Mouse (Mus musculus): ENCODE data around the gene Iqcj.

Iqcj gene

DNA sequence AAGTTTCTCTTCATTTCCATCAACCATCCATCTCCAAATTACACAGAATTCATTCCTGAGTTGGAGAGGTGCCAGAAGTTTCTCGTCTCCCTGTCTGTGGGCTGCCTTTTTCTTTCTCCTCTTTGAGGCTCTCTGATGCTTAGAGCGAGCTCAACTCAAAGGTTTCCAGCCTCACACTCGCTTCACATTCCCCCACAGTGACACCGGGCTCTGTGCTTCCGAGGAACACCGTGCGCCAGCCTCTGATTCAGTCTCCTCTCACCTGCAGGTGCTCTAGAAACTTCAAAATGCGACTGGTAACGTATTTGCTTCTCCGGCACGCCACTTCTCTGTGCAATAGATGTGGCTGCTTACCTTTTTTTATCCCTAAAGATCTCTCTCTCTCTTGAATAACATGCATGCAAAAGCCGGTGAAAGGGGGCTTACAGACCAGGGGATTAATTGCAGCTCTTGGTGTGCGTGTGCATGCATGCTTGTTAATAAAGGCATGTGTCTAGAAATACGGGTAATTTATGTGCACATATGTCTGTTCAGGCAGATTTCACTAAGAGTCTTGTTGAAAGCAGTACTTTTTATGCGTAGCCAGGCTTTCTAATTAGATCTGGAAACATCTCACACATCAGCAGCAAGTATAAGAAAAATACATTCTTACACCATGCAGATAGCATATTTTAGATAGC is at the start of gene Iqcj, which contains the start of gene Iqschfp:
Iqcj (plus strand) TSS at position 195 of the 680 bp plus-strand sequence.
Iqschfp (plus strand) TSS at position 207 of the 680 bp plus-strand sequence.
- in situ Hi-C loops (cut with MboI, MseI), result no loop called here

DNA sequence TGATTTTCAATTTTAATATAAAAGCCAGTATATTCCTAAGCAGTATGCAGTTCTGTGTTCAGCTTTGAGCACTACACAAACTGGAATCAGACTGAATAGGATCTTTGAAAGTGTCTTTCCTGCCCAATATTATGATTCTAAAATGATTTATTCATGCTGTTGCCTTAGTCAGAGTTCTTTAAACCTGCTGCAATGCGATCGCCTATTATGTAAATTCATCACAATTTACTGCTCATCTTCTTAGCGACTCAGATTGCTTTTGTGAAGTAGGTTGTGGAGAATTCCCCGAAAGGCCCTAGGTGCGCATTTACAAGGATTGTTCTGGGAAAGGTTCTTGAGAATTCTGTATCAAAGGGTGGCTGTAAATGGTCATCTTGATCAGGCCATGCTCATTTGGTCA is 39.6 kb upstream of the Iqcj start:
- in situ Hi-C loops (cut with MboI, MseI), result no loop called here

DNA sequence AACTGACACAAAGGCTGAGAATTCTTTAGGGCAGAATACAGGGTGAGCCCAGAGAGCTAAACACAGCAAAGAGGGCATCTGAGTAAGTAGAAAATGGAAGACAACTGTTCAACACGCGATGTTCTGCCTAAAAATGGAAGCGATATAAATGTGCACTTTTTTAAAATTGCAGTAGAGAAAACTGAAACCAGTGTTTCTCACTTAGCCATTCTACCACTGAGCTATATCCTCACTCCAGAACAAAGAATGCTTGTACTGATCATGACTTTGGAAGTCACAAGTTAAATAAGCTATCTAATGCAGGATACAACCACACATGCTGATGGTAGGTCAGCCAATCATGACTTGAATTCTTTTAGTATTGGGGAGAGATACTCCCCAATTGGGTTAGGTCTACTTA is 30.5 kb upstream of the Iqcj start:
- in situ Hi-C loops (cut with MboI, MseI), result no loop called here

DNA sequence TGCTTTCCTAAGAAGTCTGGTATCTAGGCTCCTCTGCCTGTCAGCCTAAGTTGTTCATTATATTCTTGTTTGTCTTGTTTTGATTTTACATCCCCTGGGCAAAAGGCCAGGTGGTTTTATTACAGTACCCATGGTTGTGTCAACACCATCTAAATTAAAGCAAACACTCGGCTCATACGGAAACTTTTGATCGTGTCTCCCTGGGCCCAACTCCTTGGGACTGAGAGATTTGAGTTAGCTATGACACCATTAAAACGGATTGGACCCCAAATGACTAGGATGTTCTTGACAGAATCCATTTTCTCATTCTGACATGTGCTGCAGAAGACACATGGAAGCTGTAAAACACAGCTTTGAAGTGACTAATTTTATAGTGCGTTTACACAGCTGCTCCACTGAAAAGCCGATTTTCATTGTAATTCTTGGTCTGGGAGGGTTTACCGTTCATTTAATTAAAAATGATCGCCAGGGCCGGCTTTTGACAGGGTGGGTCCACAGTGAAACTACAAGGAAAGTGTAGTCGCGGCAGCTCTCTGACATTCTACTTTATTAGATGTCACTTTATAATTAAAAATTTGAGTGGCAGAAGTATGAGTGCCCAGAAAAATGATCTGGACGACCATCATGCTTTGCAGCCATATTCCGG is 24.5 kb upstream of the Iqcj start:
- in situ Hi-C loops (cut with MboI, MseI), result no loop called here

DNA sequence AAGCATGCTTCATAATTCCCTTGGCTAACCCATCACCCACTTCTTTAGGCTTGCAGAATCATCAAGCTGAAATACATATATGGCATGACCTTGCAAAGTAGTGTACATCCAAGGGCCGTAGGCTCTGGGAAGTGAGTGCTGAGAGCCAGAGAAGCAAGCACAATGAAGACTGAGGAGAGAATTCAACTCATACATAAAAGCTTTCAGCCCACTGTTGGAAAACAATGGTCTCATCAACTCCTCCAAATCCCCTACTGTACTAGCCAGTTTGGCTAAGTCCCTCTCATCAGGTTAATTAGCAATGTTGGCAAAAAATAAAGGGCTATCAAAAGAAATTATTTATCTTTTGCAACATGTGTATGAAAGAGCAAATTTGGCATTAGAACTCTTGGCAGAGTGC is 22.6 kb upstream of the Iqcj start:
- in situ Hi-C loops (cut with MboI, MseI), result no loop called here

DNA sequence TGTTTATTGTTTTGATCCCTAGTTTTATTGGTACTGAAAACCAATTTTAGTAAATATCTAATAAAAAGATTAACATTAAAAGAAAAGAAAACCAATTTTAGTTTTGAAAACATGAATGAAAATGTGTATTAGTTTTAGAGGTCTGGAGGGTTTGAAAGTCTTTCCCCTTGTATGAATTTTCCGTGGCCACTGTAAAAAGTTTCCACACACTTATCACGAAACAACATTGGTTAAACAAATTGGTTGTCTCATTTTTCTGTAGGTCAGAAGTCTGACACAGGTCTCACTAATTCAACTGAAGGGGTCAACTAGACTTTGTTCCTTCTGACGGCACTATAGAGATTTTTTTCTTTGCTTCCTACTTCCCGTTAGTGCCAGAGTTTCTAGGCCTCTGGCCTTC is 14.8 kb upstream of the Iqcj start:
- in situ Hi-C loops (cut with MboI, MseI), result no loop called here

DNA sequence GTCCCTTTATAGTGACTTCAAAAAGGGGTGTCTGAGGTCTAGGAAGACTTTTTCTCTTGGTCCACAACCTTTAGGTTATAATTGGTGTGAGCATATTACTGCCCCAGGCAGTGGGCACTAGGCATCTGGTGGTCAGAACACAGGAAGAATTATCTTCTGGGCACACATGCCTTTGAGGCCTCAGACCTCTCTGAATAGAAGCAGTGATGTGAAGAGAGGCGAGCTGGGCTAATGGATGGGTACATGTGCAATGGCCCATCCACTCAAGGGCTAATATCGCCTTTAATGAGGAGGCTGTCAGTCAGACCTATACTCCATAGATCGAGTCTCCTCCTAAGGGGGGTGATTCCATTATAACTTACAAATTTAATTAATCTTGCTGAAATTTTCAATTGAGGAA is 7.7 kb upstream of the Iqcj start:
- in situ Hi-C loops (cut with MboI, MseI), result no loop called here

DNA sequence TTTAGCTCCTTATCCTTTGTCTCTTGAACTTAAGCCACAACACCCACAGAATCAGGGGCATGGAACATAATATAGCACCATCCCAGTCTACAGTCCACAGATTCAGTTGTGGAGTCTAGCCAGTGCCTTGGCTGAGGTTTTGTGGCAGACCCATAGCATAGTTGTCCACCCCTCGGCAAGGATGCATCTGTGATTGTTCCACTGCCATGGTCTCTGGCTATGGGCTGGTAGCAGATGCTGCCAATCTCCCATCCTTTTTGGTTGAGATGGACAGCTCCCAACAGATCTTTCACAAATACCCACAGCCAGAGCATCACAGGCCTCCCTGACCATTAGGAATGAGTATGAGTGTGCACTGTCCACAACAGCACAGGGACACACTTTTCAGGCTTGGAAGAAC is 5.8 kb upstream of the Iqcj start:
- in situ Hi-C loops (cut with MboI, MseI), result no loop called here

DNA sequence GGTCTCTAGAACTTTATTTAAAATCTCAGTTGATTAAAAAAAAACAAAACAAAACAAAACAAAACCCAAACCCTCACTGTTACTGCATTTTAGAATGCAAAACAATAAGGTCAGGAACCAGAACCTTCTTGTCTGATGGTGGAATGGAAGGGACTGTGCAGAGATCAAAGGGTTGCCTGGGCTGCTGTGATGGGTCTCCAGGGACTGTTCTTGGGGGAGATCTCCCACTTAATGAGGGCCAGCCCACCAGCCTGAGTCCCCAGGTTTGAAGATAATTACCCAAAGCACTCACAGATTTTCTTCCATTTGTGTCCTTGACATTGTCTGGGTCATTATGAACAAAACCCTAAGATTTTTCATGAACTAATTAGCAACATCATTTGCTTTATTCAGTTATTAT is 4.8 kb upstream of the Iqcj start:
- in situ Hi-C loops (cut with MboI, MseI), result no loop called here

DNA sequence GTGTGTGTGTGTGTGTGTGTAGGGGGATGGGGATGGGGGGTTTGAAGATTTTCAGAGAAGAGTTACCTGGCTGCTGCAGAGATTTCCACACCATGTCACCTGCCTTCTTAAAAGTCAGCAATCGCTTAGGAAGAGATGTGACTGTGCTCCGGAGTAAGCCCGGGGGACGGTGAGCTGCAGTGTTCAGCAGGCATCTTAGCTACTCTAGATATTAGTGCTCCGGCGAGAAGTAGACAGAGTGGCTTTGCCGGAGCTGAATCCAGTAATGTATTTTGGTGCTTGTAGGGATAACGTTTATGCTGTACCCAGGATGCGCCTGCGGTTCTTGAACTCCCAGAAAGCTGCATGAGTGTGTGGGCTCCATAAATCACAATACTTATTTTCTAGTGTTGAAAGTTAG is 748 bp downstream of the Iqcj start:
- in situ Hi-C loops (cut with MboI, MseI), result no loop called here

DNA sequence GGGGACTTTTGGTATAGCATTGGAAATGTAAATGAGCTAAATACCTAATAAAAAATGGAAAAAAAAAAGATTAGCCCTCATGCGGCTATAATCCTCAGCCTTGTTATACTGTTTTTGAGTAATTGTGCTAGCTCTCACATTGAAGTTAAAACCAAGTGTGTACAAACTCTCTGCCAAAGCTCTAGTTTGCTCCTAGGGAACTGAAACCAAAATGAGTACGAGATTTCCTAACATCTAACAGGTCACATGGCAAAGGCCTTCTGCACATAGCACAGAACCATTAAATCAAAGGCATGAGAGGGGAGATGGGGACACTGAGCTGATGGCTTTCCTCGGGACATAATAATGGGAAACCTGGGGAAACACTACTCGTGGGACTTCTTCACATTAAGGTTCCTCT is 10.5 kb downstream of the Iqcj start:
- in situ Hi-C loops (cut with MboI, MseI), result loop anchor here in 1 of 2 experiments (10.0 kb wide), 1 partner anchor 948 kb away; no protein-coding TSS in a partner anchor

DNA sequence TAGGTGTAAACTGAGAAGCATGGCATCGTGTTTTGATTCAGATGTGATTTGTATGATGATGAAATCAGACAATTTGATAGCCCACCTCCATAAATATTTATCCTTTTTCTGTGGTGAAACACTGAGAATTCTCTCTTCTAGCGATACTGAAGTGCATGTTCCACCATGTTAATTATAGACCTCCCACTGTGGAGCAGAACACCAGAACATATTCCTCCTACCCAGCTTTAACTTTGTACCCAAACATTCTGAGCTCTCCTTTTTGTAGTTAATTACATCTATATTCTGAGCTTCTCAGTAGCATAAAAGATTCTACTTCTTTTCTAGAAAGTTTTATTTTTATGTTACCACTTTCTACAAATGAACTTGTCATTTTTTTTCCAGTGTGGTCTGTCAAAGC is 16.6 kb downstream of the Iqcj start:
- in situ Hi-C loops (cut with MboI, MseI), result loop anchor here in 1 of 2 experiments (10.0 kb wide), 1 partner anchor 954 kb away; no protein-coding TSS in a partner anchor

DNA sequence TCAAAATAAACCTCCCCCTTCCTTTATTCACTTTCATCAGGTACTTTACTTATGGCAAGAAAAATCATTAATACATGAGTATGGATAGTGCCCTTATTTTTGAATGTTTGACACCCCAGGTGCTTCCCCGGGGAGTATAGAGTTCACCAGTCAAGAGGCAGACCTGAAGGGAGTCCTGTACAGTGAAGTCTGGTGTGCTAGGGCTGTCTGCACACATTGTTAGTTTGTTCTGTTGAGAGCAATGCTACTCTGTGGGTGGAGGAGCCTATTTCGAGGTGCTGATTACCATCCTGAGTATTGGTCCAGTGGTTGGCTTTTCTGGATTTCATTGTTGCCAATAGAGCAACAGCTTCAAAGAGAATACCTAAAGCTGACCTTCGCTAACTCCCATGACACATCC is 26.1 kb downstream of the Iqcj start:
- in situ Hi-C loops (cut with MboI, MseI), result no loop called here

DNA sequence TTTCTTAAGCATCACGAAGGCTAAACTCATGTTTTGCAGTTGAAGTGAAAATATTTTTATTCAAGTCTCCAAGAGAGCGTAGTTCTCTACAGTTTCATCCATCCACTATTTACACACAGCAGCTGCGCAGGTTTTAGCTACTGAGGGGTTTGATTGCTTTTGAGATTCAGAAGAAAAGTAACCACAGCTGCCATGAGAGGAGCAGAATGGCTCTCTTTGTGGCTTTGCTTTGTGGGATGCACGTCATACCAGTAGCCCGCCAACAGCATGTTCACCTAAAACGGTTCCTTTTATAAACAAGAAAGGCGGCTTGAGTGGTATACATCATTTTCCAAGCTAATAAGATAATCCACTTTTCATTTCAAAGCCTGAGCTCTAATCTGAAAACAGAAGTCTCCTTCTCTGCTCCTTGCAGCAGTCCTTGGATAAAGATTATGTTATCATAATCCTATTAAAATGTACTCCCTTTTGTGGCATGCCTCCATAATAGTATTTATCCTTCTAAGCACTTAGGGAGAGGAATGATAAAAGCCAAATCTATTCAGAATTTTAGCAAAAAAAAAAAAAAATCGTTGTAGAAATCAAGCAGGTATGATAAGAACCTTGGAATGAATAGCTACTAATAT is 26.7 kb downstream of the Iqcj start:
- in situ Hi-C loops (cut with MboI, MseI), result no loop called here

DNA sequence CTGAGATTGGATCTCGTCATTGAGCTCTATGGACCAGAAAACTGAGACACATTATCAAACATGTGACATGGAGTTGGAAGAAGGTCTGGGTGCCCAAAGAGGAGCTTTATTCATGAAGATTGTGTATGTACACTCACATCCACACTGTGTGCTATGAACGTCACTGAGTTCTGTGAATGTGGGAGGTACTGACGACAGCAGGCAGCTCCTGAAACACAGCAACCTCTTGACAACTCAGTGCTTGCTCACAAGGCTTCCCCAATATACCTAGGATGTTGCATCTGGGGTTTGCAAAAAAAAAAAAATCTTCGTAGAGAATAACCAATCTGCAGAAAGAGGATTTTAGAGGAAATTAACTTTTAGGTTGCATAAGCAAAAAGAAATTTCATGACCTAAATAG is 31.1 kb downstream of the Iqcj start:
- in situ Hi-C loops (cut with MboI, MseI), result no loop called here

DNA sequence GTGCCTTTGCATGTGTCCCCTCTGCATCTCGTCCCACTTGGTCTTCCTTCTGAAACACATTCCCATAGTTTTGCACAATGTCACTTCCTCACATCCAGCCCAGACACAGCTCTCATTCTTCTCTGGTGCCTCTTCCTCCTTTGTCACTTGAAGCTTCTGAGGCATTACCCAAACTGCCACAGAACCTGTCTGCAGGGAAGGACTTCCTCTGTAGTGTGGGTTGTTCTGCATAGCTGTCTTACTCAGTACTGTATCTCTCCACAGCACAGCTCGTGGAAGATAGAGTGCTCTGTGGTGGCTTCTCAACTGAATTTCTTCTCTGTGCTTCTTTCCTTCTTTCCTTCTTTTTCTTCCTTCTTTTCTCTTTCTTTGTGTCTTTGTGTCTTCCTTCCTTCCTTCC is 33.4 kb downstream of the Iqcj start:
- in situ Hi-C loops (cut with MboI, MseI), result no loop called here

DNA sequence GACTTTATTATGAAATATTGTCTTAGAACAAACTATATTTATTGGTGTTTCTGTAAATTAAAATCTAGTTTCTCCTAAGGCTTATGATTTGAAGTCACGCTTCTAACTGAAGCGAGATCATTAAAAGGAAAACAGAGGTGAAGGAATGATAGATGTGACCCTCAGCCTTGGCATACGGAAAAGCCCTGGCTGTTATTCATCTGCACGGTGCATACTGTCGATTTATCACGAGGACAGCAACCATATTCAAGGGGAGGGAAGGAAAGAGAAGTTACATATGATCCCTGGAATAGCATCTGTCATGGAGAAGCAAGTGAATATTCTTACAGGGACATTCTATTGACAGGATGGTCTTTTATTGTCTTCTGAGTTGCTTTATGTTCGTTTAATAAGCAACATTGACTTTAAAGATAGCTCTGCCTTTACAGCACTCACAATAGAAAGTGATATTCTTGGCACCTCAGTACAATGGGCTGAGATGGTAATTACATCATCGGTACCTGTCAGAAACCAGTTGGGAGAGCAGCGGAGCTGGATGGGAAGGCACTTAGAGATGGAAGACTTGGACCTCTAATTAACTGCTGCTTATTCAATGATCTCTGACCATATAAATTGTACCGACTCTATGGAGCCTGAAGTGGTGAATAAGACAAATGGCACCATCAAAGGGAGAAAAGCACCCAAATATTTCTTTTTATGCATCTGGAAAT is 38.6 kb downstream of the Iqcj start:
- in situ Hi-C loops (cut with MboI, MseI), result no loop called here

DNA sequence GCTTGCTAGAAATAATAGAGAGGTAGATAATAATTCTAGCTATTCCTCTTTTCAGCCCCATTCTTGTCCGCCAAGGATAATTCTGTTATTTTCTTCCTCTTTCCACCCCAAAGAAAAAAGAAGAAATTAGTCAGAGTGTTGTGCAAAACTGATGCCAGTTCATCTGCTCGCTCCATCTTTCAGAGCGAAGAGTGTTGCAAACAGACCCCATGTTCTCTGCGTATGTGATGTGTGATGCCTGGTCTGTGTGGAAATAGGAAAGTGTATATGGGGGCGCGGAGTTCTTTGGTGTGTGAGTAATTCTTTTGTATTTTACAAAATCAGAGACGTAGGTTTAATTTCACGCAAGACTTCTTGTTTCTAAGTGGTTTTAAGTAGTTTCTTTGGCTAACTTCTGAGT is 39.2 kb downstream of the Iqcj start:
- in situ Hi-C loops (cut with MboI, MseI), result no loop called here

DNA sequence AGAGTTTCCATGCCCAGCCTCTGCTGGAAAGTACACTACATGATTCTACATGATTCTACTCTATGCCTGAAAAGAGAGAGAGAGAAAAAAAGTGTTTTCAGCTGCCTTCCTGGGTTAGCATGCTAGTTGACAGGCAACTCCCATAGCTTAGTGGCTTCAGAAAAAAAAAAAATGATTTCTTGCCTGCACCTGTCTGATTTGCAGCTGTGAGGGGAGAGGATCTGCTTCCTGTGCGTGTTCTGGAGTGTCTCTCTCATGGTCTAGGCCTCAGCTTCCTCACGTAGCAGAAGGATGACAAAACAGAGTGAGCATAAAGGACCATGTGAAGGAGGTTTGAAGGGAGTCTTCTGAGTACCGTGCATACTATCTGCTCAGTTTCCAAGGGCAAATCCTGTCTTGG is 39.9 kb downstream of the Iqcj start:
- in situ Hi-C loops (cut with MboI, MseI), result no loop called here

DNA sequence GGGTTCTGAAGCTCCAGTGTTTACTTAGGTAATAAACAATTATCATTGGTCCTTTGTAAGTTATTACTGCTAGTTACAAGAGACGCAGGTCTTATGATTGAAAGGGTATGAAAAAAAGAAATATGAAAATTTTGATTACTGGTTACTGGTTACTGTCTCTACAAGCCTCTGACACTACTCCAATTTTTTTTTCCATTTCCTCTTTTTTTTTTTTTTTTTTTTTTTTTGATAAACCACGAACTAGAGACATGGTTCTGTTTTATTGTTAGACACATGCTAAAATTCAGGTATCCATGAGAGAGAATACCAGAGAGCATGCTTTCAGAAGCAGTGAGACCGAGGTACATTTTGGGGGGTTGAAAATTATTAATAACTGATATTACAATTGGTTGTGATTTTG is 43.8 kb downstream of the Iqcj start:
- in situ Hi-C loops (cut with MboI, MseI), result no loop called here

DNA sequence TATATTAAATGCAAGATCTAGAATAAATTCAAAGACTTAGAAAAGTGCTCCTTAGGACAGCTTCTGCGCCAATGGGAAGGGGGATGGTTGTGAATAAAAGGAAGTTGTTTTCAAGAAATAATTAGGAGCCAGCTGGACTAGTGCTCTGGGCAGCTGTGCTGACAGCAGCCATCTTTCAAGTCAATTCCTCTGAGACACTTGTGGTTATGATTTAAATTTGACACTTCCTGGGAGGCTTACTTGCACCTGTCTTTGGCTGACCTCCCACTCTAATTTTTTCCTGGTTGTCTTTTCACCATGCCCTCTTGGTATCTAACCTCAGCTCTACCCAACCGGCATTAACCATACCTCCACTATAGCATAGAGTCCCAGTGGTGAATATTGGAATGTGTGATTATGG is 55.0 kb downstream of the Iqcj start:
- in situ Hi-C loops (cut with MboI, MseI), result no loop called here

DNA sequence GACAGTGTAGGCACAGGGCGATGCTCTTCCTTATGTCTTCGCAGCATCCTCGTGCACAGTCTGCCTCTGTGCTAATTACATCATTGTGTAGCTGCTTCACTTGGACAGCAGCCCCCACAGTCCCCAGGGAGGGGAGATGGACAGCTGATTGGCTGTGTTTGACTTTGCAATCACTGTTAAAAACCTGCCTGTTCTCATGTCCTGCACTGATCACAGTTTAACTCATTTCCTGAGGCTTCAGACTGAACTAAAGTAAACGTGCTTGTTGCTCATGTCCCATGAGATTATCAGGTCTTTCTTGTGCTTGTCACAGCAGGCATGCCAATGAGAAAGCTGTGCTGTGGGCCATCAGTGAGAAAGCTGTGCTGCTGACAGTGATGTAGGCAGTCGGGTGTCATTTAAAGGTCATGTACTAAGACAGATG is 60.5 kb downstream of the Iqcj start:
- in situ Hi-C loops (cut with MboI, MseI), result no loop called here

Data from T-helper 17 cell (primary cell).